ENCODE assay signal across 19 mouse cellular contexts in the genomic region with DNA sequence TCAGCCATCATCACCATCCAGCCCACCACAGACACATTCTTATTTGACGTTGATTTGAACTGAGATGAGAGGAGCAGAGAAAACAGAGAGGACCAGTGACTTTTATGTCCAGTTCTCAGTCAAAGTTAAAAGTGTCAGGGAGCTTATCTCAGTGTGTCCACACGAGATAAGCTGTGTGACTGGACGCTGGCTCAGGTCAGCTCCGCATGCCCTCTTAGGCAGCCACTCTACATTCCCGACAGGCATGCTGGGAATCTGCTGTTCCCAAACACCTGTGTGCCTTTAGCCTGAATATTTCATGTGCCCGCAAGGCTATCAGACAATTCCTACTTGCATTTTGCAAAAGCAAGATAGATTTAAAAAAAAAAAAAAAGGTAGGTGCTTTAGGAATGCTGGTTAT. TPM values are rescaled to one million over a fixed set of nuclear protein-coding genes. Genes with fewer than 3 reads are reported as not detected.
DNase-seq lines count a peak whose midpoint lies in the region; ATAC-seq and TF ChIP-seq lines count a peak whose summit lies in the region.
"Had no signal": no experiment of that assay in that cellular context is flagged by ENCODE, and none has a peak within 500 bp of the region (broad histone marks: within the 10 kb centered on the region; RNA-seq: fewer than 3 reads in every experiment).

No protein-coding gene starts in this region.

- peaks cover 48% of the 10 kb centered on the region for H3K36me3 ChIP-seq in hindbrain, embryonic 10.5 days
- peaks cover 22% of the 10 kb centered on the region for H3K36me3 ChIP-seq in hindbrain, postnatal 0 days (ENCODE audit: insufficient read depth, low read length)
- H3K36me3 ChIP-seq in liver, embryonic 14.5 days (replicated peaks; ENCODE audit: control insufficient read depth, insufficient read depth, low read depth) = peaks cover 2% of the 10 kb centered on the region; the same call in 1 of the 2 replicates
- no peaks in the 10 kb centered on the region; the same call in 1 of the 2 replicates for H3K36me3 ChIP-seq in lung, postnatal 0 days (ENCODE audit: insufficient read depth, low read length)

- no peak overlapping the region for H3K9ac ChIP-seq in hindbrain, postnatal 0 days (replicated peaks; ENCODE audit: low read length)
- H3K9ac ChIP-seq in liver, embryonic 14.5 days (replicated peaks) = no peak overlapping the region
- no peak overlapping the region for H3K9ac ChIP-seq in lung, postnatal 0 days (replicated peaks; ENCODE audit: low read depth)
- H3K9ac ChIP-seq: hindbrain, embryonic 15.5 days had no signal

- 82% methylated on average over 6 of the region's 6 CpGs for WGBS in hindbrain, embryonic 10.5 days
- WGBS in hindbrain, postnatal 0 days = 72% methylated on average over 6 of the region's 6 CpGs
- 56% methylated on average over 6 of the region's 6 CpGs for WGBS in liver, embryonic 14.5 days (ENCODE audit: insufficient replicate concordance)
- 41% methylated on average over 6 of the region's 6 CpGs for WGBS in lung, postnatal 0 days

- no peak overlapping the region for H3K4me2 ChIP-seq in hindbrain, postnatal 0 days (ENCODE audit: low read depth, low read length)
- H3K4me2 ChIP-seq in liver, embryonic 14.5 days (ENCODE audit: low read depth) = no peak overlapping the region
- peak overlapping the region; percentile 15; the same call in 1 of the 2 replicates for H3K4me2 ChIP-seq in lung, postnatal 0 days (replicated peaks; ENCODE audit: low read depth, low read length)
- H3K4me2 ChIP-seq: hindbrain, embryonic 15.5 days had no signal

- H3K9me3 ChIP-seq in hindbrain, embryonic 10.5 days = no peaks in the 10 kb centered on the region
- no peaks in the 10 kb centered on the region for H3K9me3 ChIP-seq in hindbrain, postnatal 0 days (ENCODE audit: low read length)
- H3K9me3 ChIP-seq in liver, embryonic 14.5 days (ENCODE audit: control insufficient read depth, low read length) = no peaks in the 10 kb centered on the region
- H3K9me3 ChIP-seq in lung, postnatal 0 days (ENCODE audit: low read length) = no peaks in the 10 kb centered on the region
- H3K9me3 ChIP-seq: hindbrain, embryonic 15.5 days; limb, embryonic 10.5 days had no signal

- peaks cover under 1% of the 10 kb centered on the region for H3K4me1 ChIP-seq in hindbrain, embryonic 10.5 days (replicated peaks)
- H3K4me1 ChIP-seq in hindbrain, postnatal 0 days (ENCODE audit: insufficient read depth, low read length) = no peaks in the 10 kb centered on the region
- H3K4me1 ChIP-seq in liver, embryonic 14.5 days (replicated peaks; ENCODE audit: control insufficient read depth in 2 of 2, insufficient read depth in 2 of 2, low read length in 1 of 2) = no peaks in the 10 kb centered on the region
- H3K4me1 ChIP-seq in lung, postnatal 0 days (ENCODE audit: insufficient read depth, low read depth, low read length) = no peaks in the 10 kb centered on the region
- H3K4me1 ChIP-seq: limb, embryonic 10.5 days had no signal

- TF ChIP-seq EP300 in liver, embryonic 14.5 days (IDR thresholded peaks at IDR 0.05; ENCODE audit: low read depth) = no peak
- peak; percentile 20; the same call in 1 of the 2 replicates for TF ChIP-seq EP300 in lung, postnatal 0 days (IDR thresholded peaks at IDR 0.05)

- 0 out of 2 replicates have a peak overlapping the region, but pooled peaks have one; percentile 56 for H3K27ac ChIP-seq in hindbrain, embryonic 10.5 days
- H3K27ac ChIP-seq in hindbrain, postnatal 0 days = no peak overlapping the region
- H3K27ac ChIP-seq in liver, embryonic 14.5 days = no peak overlapping the region
- no peak overlapping the region for H3K27ac ChIP-seq in lung, postnatal 0 days (ENCODE audit: low read length)
- H3K27ac ChIP-seq: hindbrain, embryonic 15.5 days; left cerebral cortex, adult 2 months; limb, embryonic 10.5 days had no signal

- ATAC-seq in hindbrain, postnatal 0 days = no peak
- peak; percentile 48; the same call in 1 of the 2 replicates for ATAC-seq in liver, embryonic 14.5 days (ENCODE audit: insufficient read depth)
- peak; percentile 85 for ATAC-seq in lung, postnatal 0 days
- ATAC-seq: midbrain, embryonic 16.5 days had no signal

- H3K27me3 ChIP-seq in hindbrain, embryonic 10.5 days (ENCODE audit: insufficient read depth, poor library complexity, severe bottlenecking) = no peaks in the 10 kb centered on the region
- no peaks in the 10 kb centered on the region for H3K27me3 ChIP-seq in hindbrain, postnatal 0 days (ENCODE audit: insufficient read depth, low read length)
- H3K27me3 ChIP-seq in liver, embryonic 14.5 days (ENCODE audit: control insufficient read depth, insufficient read depth, low read length) = no peaks in the 10 kb centered on the region
- no peaks in the 10 kb centered on the region for H3K27me3 ChIP-seq in lung, postnatal 0 days (replicated peaks; ENCODE audit: insufficient read depth, low read length)
- H3K27me3 ChIP-seq: hindbrain, embryonic 15.5 days had no signal

- no peak for DNase-seq in hindbrain, embryonic 10.5 days (ENCODE audit: low spot score)
- DNase-seq in hindbrain, postnatal 0 days (ENCODE audit: low spot score) = no peak
- no peak for DNase-seq in liver, embryonic 14.5 days (ENCODE audit: low read depth in 3 of 3, low spot score in 3 of 3)
- peak; percentile 53 for DNase-seq in lung, postnatal 0 days (ENCODE audit: low spot score)
- DNase-seq in kidney, postnatal 10 days = no peak
- no peak for DNase-seq in layer of hippocampus, postnatal 14 days (ENCODE audit: low spot score in 2 of 2)
- DNase-seq in adrenal gland, postnatal 4 days (ENCODE audit: low spot score in 2 of 2) = no peak
- DNase-seq: adrenal gland, postnatal 36 days; cerebellum, adult 18-20 months; cerebellum, postnatal 25 days; heart, postnatal 10 days; kidney, adult 11 months; kidney, postnatal 14 days; right cerebral cortex, postnatal 4 days; thymus, adult 2 months had no signal

- TF ChIP-seq CTCF in hindbrain, postnatal 0 days (IDR thresholded peaks at IDR 0.05; ENCODE audit: low read depth) = no peak
- no peak for TF ChIP-seq CTCF in liver, embryonic 14.5 days (IDR thresholded peaks at IDR 0.05; ENCODE audit: low read depth)
- TF ChIP-seq CTCF in lung, postnatal 0 days (IDR thresholded peaks at IDR 0.05) = no peak

- H3K4me3 ChIP-seq in hindbrain, embryonic 10.5 days = no peak overlapping the region
- H3K4me3 ChIP-seq in hindbrain, postnatal 0 days (ENCODE audit: low read length) = no peak overlapping the region
- no peak overlapping the region for H3K4me3 ChIP-seq in liver, embryonic 14.5 days (ENCODE audit: insufficient read depth in 1 of 2, low read depth in 2 of 2, low read length in 2 of 2)
- H3K4me3 ChIP-seq in lung, postnatal 0 days (ENCODE audit: low read depth, low read length) = no peak overlapping the region
- H3K4me3 ChIP-seq: hindbrain, embryonic 15.5 days; left cerebral cortex, adult 2 months; limb, embryonic 10.5 days had no signal

RNA-seq across cellular contexts. Expression of gene Angptl1, which starts 24.9 kb away (rescaled TPM):
- 2.2 and 2.4 TPM in 2 replicates for polyA plus RNA-seq in hindbrain, embryonic 10.5 days (2016; fragmentation: Nextera tagmentation; extraction: Ambion mirVana)
- total RNA-seq in hindbrain, postnatal 0 days (2014; rRNA removed) = 1.4 and 1.5 TPM in 2 replicates
- 1.0 and 1.3 TPM in 2 replicates for polyA plus RNA-seq in hindbrain, postnatal 0 days (2015; fragmentation: Nextera tagmentation; extraction: Ambion mirVana)
- 0.07 and 0.11 TPM in 2 replicates for polyA plus RNA-seq in liver, embryonic 14.5 days (2012; rRNA removed)
- polyA plus RNA-seq in liver, embryonic 14.5 days (2014; fragmentation: Nextera tagmentation; extraction: Ambion mirVana) = not detected in 2 replicates
- 0.68 and 0.85 TPM in 2 replicates for polyA plus RNA-seq in lung, postnatal 0 days (2015; fragmentation: Nextera tagmentation; extraction: Ambion mirVana)
- total RNA-seq in layer of hippocampus, postnatal 14 days (2021) = 1 to 10 TPM; 1.1 to 1.4 TPM
- total RNA-seq in adrenal gland, postnatal 4 days (2021) = 10 to 100 TPM in 1 of 2 experiments, 1 to 10 TPM in 1; 7.4 to 11.8 TPM
